Mouse (Mus musculus): ENCODE measurements around the gene Akirin1.
A peak's percentile ranks its signal among the peaks of the same experiment; 100 is the strongest.

Gene Akirin1

DNA sequence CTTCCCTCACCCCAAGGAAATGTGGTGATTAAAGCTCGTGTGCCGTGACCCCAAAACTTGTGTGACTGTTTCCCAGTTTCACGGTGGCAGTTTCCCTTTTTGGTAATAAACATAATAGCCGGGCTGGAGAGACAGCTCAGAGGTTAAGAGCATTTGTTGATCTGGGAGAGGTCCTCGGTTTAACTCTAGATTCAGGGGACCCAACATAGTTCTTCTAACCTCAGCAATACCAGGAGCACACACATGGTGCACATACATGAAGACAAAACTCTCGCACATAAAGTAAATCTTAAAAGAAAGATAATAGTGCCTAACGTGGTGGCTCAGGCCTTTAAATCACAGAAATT lies 31.7 kb downstream of the Akirin1 start:
- DNase-seq (ENCODE audit: low spot score in 2 of 2) = no peak

DNA sequence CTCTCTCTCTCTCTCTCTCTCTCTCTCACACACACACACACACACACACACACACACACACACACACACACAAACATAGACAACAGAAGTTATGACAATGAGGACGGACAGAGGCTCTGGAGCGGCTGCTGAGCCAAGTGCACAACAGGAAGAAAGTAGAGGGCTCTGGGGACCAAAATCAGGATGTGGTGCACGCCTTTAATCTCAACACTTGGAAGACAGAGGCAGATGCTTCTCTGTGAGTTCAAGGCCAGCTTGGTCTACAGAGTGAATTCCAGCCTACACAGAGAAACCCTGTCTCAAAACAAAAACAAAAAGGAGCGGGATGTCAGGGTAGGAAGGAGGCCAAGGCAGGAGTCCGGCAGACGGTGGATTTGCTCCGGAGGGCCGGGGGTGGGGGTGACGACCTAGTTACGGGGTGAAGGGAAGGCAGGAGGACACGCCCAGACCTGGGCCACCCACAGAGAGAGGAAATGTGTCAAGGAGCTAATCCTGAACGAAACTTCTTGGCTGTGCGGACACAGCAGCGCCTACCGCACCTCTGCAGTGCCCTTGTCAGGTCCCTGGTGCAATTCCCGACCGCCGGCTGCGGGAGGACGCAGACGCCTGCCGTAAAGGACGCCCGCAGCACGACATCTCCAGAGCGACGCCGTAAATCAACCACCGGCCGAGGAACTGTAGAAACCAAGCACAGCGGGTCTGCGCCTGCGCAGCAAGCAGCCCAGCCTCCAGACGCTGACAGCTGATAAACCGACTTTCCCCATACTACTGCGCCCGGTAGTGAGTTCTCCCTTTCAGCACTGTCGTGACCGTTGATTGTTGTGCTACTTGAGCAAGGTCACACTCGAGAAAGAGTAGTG lies 32.3 kb downstream of the Akirin1 start, which contains the start of gene Ndufs5:
Gene Ndufs5 (minus strand): TSS at position 629 of the 860 bp plus-strand sequence.
- DNase-seq (ENCODE audit: low spot score in 2 of 2) = peak; percentile 94 to 95

DNA sequence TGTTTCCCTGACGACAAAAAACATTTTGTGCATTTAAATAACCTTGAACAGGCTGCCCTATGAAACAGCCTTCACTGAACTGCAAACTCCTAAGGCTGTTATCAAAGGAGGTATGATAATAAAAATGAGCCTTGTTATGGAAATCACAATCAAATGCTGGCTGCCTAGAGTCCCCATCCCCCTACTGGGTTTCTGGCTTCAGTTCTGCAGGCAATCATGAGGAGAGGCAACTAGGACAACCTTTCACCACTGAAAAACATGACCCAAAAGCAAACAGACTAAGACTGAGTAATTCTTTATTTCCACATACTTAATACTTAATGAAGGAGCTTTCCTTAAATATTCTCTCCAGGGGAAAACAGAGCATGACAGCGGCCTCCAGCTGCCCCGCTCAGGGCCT lies 37.7 kb downstream of the Akirin1 start:
- no peak for DNase-seq (ENCODE audit: low spot score in 2 of 2)

DNA sequence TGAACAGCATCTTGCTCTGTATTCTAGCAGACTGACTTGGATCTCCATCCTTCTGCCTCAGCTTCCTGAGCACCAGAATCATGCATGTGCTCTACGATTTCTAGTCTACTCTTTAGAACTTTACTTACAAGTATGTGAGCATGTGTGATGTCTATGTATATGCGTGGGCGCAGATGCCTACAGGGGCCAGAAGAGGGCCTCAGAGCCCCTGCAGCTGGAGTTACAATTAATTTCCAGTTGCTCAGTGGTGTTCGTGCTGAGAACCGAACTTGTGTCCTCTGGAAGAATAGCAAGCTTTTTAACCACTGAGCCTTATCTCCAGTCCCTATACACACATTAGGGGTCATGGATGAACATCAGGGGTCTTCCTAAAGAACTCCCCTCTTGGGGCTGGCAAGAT lies 42.8 kb downstream of the Akirin1 start:
- DNase-seq (ENCODE audit: low spot score in 2 of 2) = no peak

DNA sequence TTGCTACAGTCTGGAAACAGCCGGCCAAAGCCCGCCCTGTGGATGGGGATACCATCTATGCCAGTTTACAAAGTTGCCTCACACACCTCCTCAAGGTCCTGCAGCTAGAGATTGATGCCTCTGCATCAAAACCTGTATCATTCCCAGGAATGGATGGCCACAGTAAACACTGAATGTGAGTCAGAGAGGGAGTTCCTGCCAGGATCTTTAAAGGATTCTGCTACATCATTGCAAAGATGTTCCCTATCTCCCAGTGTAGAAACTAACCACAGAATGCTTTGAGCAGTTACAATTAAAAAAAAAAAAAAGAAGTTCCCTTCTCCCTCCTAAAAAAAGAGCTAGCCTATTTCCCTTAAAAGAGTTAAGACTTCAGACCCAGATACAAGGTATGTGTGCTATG lies 44.8 kb downstream of the Akirin1 start:
- no peak for DNase-seq (ENCODE audit: low spot score in 2 of 2)

DNA sequence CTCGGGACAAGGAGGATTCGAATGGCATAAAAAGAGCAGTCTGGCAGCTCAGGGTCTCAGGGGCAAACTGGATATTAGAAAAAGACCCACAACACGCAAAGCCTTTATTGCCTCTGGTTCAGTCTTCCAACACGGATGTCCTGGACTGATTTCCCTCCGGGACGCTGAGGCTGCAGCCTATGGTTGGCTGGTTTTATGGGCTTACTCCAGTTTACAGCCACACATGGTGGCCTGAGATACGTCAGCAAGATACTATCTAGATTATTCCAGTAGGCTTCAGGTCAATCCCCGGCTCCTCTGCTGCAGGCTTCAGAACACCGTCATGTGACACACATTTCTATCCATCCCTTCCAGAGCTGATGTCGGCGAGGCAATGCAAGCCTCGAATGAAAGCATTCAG lies 56.8 kb downstream of the Akirin1 start:
- no peak for DNase-seq (ENCODE audit: low spot score in 2 of 2)

DNA sequence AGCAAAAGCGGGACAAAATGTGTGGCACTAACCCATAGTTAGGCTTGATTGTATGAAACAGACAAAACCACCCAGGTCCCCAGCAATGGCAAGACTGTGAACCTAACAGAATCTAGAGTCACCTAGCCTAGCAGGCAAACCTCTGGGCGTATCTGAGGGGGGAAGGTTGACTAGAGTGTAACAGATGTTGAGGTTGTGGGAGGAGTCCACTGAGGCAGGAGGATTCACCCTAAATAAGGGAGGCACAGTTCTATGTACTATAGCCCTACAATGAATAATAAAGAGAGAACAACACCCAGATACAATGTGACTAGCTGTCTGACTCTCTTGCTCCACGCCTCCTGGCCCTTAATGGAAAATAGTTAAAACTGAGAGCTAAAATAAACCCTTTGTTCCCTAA lies 58.1 kb downstream of the Akirin1 start:
- DNase-seq (ENCODE audit: low spot score in 2 of 2) = no peak

DNA sequence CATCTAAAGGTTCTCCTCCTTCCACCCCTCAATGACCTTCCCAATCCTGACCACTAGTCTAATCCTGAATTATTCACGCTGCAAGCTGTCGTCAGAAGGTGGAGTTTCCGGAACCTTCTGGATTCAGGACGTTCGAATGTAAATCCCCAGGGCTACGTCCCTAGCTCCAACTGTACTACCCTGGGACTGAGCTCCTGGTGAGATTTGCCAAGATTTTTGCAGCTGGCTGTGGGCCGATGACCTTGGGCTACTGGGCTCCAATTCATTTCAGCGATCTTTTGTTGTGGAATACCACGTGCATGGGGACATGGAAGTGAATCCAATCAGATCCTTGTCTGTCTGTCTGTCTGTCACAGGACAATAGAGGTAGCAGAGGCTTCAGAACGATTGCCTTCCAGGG lies 59.8 kb downstream of the Akirin1 start:
- DNase-seq (ENCODE audit: low spot score in 2 of 2) = no peak

DNA sequence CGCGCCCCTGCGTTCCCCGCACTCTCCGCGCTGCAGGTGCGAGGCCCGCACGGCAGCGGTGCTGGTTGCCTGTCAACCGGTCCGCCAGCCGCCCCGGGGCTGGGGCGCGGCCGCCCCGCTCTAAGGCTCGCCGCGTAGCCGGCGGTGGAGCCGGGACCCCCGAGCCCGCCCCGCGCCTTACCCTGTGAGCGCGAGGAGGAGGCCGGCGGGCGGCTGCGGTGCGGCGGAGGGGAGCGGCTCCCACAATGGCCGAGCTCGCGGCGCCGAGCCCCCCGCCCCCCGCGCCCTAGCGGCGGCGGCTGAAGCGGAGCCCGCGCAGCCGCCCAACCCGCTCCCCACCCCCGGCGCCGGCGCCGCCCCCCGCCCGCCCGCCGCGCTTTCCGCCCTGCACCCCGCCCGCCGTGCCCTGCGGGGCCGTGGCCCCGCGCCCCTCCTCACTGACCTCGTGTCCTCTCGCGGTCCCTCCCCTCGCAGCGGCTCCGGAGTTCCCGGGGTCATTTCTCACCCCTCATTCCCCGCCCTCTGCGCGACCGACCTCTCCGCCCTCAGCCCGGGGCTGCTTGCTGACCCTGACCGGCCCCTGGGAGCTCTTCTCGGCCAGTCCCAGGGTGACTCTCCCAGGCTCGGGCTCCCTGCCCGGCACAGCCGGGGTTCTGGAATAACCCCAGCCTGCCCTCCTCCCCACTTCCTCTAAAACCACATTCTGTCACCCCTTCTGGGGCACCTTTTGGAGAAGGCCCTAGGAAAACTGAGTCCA lies 62.9 kb downstream of the Akirin1 start:
- DNase-seq (ENCODE audit: low spot score in 2 of 2) = no peak

DNA sequence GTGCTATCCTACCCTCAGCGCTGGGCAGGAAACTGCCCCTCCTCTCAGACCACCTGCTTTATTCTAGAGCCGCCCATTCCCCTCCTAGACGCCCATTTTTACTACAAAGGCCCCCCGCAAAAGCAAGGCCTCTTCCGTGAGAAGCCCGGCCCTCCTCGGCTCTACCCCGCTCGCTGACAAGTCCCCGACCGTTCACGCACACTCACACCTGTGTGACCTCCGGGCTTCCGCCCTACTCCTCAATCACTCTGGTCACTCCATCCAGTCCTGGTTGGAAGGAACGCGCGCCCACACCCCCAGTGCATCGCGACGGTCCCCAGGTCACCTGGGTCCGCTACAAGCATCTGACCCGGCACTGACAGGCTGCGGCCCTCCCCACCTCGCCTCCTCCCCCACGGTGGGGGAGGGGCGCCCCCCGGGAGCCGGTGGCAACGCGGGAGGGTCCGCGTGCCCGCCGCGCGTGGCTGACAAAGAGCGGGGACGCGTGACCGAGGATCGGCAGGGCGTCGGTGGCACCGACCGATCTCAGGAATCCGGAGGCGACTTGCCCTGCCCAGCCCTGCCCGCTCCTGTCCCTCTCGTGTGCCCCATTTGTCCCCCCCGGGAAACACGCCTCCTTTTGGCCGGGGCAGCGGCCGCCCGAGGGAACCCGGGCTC lies 63.6 kb downstream of the Akirin1 start:
- DNase-seq (ENCODE audit: low spot score in 2 of 2) = peak in 1 of 2 experiments; percentile 35

DNA sequence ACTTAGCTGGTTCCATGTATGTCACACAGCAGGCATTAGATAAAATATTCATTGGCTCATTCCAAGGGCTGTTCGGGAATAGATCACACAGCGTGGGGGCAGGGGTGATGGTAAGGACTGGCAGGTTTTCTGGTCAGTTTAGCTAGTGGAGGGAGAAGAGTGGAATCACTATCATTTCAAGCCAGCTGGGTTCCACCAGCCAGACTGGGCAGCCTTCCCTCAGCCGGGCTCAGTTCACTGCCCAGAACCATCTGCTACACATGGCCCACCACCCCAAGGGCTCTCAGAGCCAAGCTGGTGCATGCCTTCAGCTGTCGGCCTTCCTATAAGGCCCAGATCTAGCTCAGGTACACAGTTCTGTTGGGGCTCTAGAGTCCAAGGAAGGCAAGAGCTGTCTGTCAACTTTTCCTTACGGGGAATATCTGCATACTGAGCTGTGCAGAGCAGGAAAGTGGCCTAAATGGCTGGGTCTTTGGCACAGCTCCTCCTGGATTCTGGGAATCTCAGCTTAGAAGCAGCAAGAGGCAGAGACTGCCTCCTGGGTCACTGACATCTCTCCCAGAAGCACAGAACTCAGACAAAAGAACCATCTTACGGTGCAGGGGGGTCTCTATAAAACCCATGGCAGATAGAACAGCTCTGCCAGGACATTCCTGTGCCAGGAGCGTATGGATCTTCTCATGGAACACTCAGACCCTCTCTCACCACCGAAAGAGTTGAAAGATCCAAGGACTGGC lies 64.5 kb downstream of the Akirin1 start:
- DNase-seq (ENCODE audit: low spot score in 2 of 2) = no peak

DNA sequence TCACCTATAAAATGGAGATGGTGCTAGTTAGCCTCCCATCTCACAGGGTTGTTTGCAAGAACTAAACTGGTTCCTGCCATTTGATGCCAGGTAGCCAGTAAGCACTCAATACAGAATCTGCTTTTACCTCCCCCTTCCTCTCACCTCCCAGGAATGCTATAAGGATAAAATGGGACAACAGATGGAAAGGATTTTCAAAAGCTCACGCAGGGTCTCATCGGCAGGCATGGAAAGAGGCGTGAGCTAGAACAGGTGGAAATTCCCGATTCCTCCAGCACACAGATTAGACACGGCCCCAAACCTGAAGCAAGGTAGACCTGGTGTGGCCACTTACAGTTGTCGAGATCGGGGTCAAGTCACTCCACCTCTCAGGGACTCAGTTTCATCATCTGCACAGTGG lies 65.1 kb downstream of the Akirin1 start:
- no peak for DNase-seq (ENCODE audit: low spot score in 2 of 2)
